Mouse (Mus musculus) CH12.LX (cell line): ENCODE results near the gene Tet3. TPM values are rescaled to one million over a fixed set of nuclear protein-coding genes. Genes with fewer than 3 reads are reported as not detected.

ENCODE experiments used
- DNase-seq: peaks from one replicate; pipeline ENCODE4 v3.0.0-alpha.2; 2013; ENCODE audit errors: extremely low read depth
- H3K27ac ChIP-seq: 2 replicates; pipeline ENCODE4 v1.5.1; 2012; ENCODE audit warnings: low read depth, mild to moderate bottlenecking, control low read depth, moderate library complexity; ENCODE audit not compliant: insufficient read depth
- H3K27me3 ChIP-seq: replicated peaks from 2 replicates; pipeline ENCODE3; 2012; ENCODE audit warnings: inconsistent platforms
- H3K36me3 ChIP-seq, 2 experiments: replicated peaks in 1 of 2; 2 replicates each; pipeline versions ENCODE3 to v1.6.1; 2012; ENCODE audit warnings: inconsistent platforms in 1 of 2, low read length in 1 of 2, mild to moderate bottlenecking in 1 of 2, mixed read lengths in 1 of 2, moderate library complexity in 1 of 2; ENCODE audit not compliant: control insufficient read depth in 1 of 2, insufficient read depth in 1 of 2
- H3K4me1 ChIP-seq, 2 experiments: 2 replicates each; pipeline ENCODE4 v1.6.1; 2012; ENCODE audit warnings: inconsistent platforms in 1 of 2, moderate library complexity in 1 of 2; ENCODE audit not compliant: insufficient read depth in 2 of 2, control insufficient read depth in 1 of 2
- H3K4me2 ChIP-seq: 2 replicates; pipeline ENCODE4 v1.6.1; 2012; ENCODE audit warnings: low read depth, mild to moderate bottlenecking, control low read depth; ENCODE audit not compliant: poor library complexity, insufficient read depth, severe bottlenecking
- H3K4me3 ChIP-seq, 3 experiments: fragments of 150-350 bp in 1 of 3; sonication (generic) in 1 of 3; replicated peaks in 1 of 3; 2 replicates each; pipeline versions ENCODE3 to v1.5.1; 2011 to 2012; ENCODE audit warnings: low read depth in 2 of 3, low read length in 2 of 3, mild to moderate bottlenecking in 2 of 3, moderate library complexity in 2 of 3, control low read depth in 1 of 3, improper control_type of control experiment in 1 of 3, inconsistent platforms in 1 of 3, mixed read lengths in 1 of 3; ENCODE audit not compliant: poor library complexity in 1 of 3
- H3K79me2 ChIP-seq: replicated peaks from 2 replicates; pipeline ENCODE4 v1.6.1; 2012; ENCODE audit warnings: mild to moderate bottlenecking, moderate library complexity; ENCODE audit not compliant: control insufficient read depth, poor library complexity, insufficient read depth, severe bottlenecking; ENCODE audit errors: extremely low read depth
- H3K9ac ChIP-seq: 2 replicates; pipeline ENCODE4 v1.6.1; 2012; ENCODE audit warnings: low read depth, mild to moderate bottlenecking, control low read depth, moderate library complexity; ENCODE audit not compliant: insufficient read depth
- H3K9me3 ChIP-seq: replicated peaks from 2 replicates; pipeline ENCODE3; 2012; ENCODE audit warnings: low read length, inconsistent platforms, mixed read lengths
- BHLHE40 ChIP-seq: IDR thresholded peaks from 2 replicates; pipeline ENCODE4 v1.6.1; 2011; ENCODE audit warnings: mild to moderate bottlenecking, low read depth, low read length, improper control_type of control experiment
- CHD1 ChIP-seq: IDR thresholded peaks from 2 replicates; pipeline ENCODE4 v1.6.1; 2012; ENCODE audit warnings: low read depth, low read length, improper control_type of control experiment, inconsistent platforms
- CHD2 ChIP-seq: IDR thresholded peaks from 2 replicates; pipeline ENCODE4 v1.6.1; 2011; ENCODE audit warnings: low read length, improper control_type of control experiment
- CTCF ChIP-seq, 2 experiments: IDR thresholded peaks in 1 of 2; conservative IDR thresholded peaks in 1 of 2; 2 replicates each; pipeline ENCODE4 v1.5.1; 2011 to 2012; ENCODE audit warnings: low read depth in 2 of 2, low read length in 2 of 2, improper control_type of control experiment in 1 of 2, inconsistent platforms in 1 of 2, mild to moderate bottlenecking in 1 of 2, moderate library complexity in 1 of 2
- E2F4 ChIP-seq: IDR thresholded peaks from 2 replicates; pipeline ENCODE4 v1.6.1; 2011; ENCODE audit warnings: low read depth, low read length, improper control_type of control experiment; ENCODE audit not compliant: insufficient replicate concordance
- ELF1 ChIP-seq: IDR thresholded peaks from 2 replicates; pipeline ENCODE4 v1.6.1; 2014; ENCODE audit warnings: low read depth, mild to moderate bottlenecking, inconsistent platforms, low read length, improper control_type of control experiment
- ETS1 ChIP-seq: conservative IDR thresholded peaks from 2 replicates; pipeline ENCODE4 v1.6.1; 2012; ENCODE audit warnings: low read depth, mild to moderate bottlenecking, inconsistent platforms, low read length, improper control_type of control experiment, moderate library complexity
- GABPA ChIP-seq: IDR thresholded peaks from 2 replicates; pipeline ENCODE4 v1.6.1; 2012; ENCODE audit warnings: low read depth, low read length, improper control_type of control experiment, inconsistent platforms; ENCODE audit not compliant: insufficient replicate concordance
- HCFC1 ChIP-seq: IDR thresholded peaks from 2 replicates; pipeline ENCODE4 v1.6.1; 2012; ENCODE audit warnings: low read depth, mild to moderate bottlenecking, inconsistent platforms, low read length, improper control_type of control experiment
- IRF4 ChIP-seq: IDR thresholded peaks from 2 replicates; pipeline ENCODE4 v1.6.1; 2014; ENCODE audit warnings: low read depth, mild to moderate bottlenecking, inconsistent platforms, low read length, improper control_type of control experiment
- JUN ChIP-seq: IDR thresholded peaks from 2 replicates; pipeline ENCODE4 v1.6.1; 2011; ENCODE audit warnings: low read depth, mild to moderate bottlenecking, low read length, improper control_type of control experiment, moderate library complexity; ENCODE audit not compliant: insufficient read depth
- JUND ChIP-seq: conservative IDR thresholded peaks from 2 replicates; pipeline ENCODE4 v1.6.1; 2011; ENCODE audit warnings: low read depth, low read length, improper control_type of control experiment
- KAT2A ChIP-seq: IDR thresholded peaks from 2 replicates; pipeline ENCODE4 v1.6.1; 2012; ENCODE audit warnings: low read length, improper control_type of control experiment, inconsistent platforms; ENCODE audit not compliant: insufficient replicate concordance
- MEF2A ChIP-seq: IDR thresholded peaks from 2 replicates; pipeline ENCODE4 v1.6.1; 2014; ENCODE audit warnings: low read depth, mild to moderate bottlenecking, inconsistent platforms, low read length, improper control_type of control experiment, borderline replicate concordance
- MXI1 ChIP-seq: IDR thresholded peaks from 2 replicates; pipeline ENCODE4 v1.6.1; 2011; ENCODE audit warnings: mild to moderate bottlenecking, low read depth, low read length, improper control_type of control experiment
- NELFE ChIP-seq: IDR thresholded peaks from 2 replicates; pipeline ENCODE4 v1.6.1; 2011; ENCODE audit warnings: low read depth, low read length, improper control_type of control experiment
- NRF1 ChIP-seq: IDR thresholded peaks from 2 replicates; pipeline ENCODE4 v1.6.1; 2014; ENCODE audit warnings: low read depth, mild to moderate bottlenecking, inconsistent platforms, low read length, improper control_type of control experiment, moderate library complexity
- POLR2A ChIP-seq: IDR thresholded peaks from 2 replicates; pipeline ENCODE4 v1.6.1; 2011; ENCODE audit warnings: low read depth, mild to moderate bottlenecking, improper control_type of control experiment, low read length
- POLR2AphosphoS2 ChIP-seq: IDR thresholded peaks from 2 replicates; pipeline ENCODE4 v1.6.1; 2011; ENCODE audit warnings: low read depth, low read length, improper control_type of control experiment
- RAD21 ChIP-seq: IDR thresholded peaks from 2 replicates; pipeline ENCODE4 v1.6.1; 2011; ENCODE audit warnings: low read depth, mild to moderate bottlenecking, low read length, improper control_type of control experiment, moderate library complexity
- RCOR1 ChIP-seq: conservative IDR thresholded peaks from 2 replicates; pipeline ENCODE4 v1.6.1; 2012; ENCODE audit warnings: low read depth, mild to moderate bottlenecking, inconsistent platforms, low read length, improper control_type of control experiment
- SIN3A ChIP-seq: IDR thresholded peaks from 2 replicates; pipeline ENCODE4 v1.6.1; 2012; ENCODE audit warnings: low read length, improper control_type of control experiment, inconsistent platforms
- SMC3 ChIP-seq: IDR thresholded peaks from 2 replicates; pipeline ENCODE4 v1.6.1; 2011; ENCODE audit warnings: low read depth, low read length, improper control_type of control experiment
- TBP ChIP-seq: conservative IDR thresholded peaks from 2 replicates; pipeline ENCODE4 v1.6.1; 2011; ENCODE audit warnings: low read depth, low read length, improper control_type of control experiment
- TCF12 ChIP-seq: IDR thresholded peaks from 2 replicates; pipeline ENCODE4 v1.6.1; 2014; ENCODE audit warnings: low read depth, mild to moderate bottlenecking, inconsistent platforms, low read length, improper control_type of control experiment
- USF2 ChIP-seq: conservative IDR thresholded peaks from 2 replicates; pipeline ENCODE4 v1.6.1; 2011; ENCODE audit warnings: low read depth, low read length, improper control_type of control experiment
- ZC3H11A ChIP-seq: IDR thresholded peaks from 2 replicates; pipeline ENCODE4 v1.6.1; 2012; ENCODE audit warnings: low read depth, mild to moderate bottlenecking, inconsistent platforms, low read length, improper control_type of control experiment
- ZKSCAN1 ChIP-seq: IDR thresholded peaks from 2 replicates; pipeline ENCODE4 v1.6.1; 2012; ENCODE audit warnings: low read depth, inconsistent platforms, low read length, improper control_type of control experiment, borderline replicate concordance
- ZMIZ1 ChIP-seq: IDR thresholded peaks from 2 replicates; pipeline ENCODE4 v1.6.1; 2012; ENCODE audit warnings: low read depth, mild to moderate bottlenecking, inconsistent platforms, low read length, improper control_type of control experiment
- dilution Hi-C: fragments of 300-500 bp; cut with MboI; formaldehyde crosslinking; loops from 2 replicates; pipeline ENCODE4 v1.14.3; 2020; ENCODE audit warnings: low sequenced_read_pairs; ENCODE audit not compliant: extremely low pct_unique_long_range_greater_than_20kb, extremely low pct_ligation_motif_present
- in situ Hi-C: fragments of 300-500 bp; cut with MboI; formaldehyde crosslinking; loops from 3 replicates; pipeline ENCODE4 v1.14.3; 2019; ENCODE audit warnings: low sequenced_read_pairs, low pct_ligation_motif_present, low pct_unique_long_range_greater_than_20kb, mixed read lengths
- polyA plus RNA-seq: library from polyadenylated mRNA; unstranded; fragments of >175 nt; gene quantifications from 2 replicates; pipeline ENCODE4 v1.2.1, GENCODE M21; 2012; ENCODE audit warnings: low read depth; ENCODE audit not compliant: insufficient read length
- total RNA-seq, 2 experiments: library from RNA; depleted of rRNA; stranded (reverse); fragments of 300-350 nt in 1 of 2; fragments of >200 nt in 1 of 2; gene quantifications; 2 replicates each; pipeline ENCODE4 v1.2.3; 2012 to 2014

Tet3 gene
- total and polyA plus RNA-seq, 3 experiments = 3.2 to 10.0 (median 8.2) TPM

- in situ Hi-C loops (no loop called here), dilution Hi-C loops (no loop called here)
- H3K27ac ChIP-seq = no peak overlapping the region; the same call in 1 of the 2 replicates
- no peak for DNase-seq
- H3K4me2 ChIP-seq = peak overlapping the region; percentile 91
- peaks cover 4% of the 10 kb centered on the region; the same call in 1 of the 2 replicates for H3K79me2 ChIP-seq
- no peaks in the 10 kb centered on the region for H3K9me3 ChIP-seq
- H3K9ac ChIP-seq = peak overlapping the region; percentile 87
- TF ChIP-seq RAD21 (no peak), SMC3 (no peak), MEF2A (no peak), CTCF (conservative IDR thresholded peaks at IDR 0.05 in 1 of 2, IDR thresholded peaks at IDR 0.05 in 1 of 2; ENCODE audit: low read depth in 2 of 2, low read length in 2 of 2) (no peak), CHD2 (no peak), IRF4 (no peak), TBP (no peak), ZMIZ1 (no peak), KAT2A (no peak), GABPA (no peak), MXI1 (no peak), JUND (no peak), RCOR1 (no peak), NELFE (no peak), ZC3H11A (no peak), NRF1 (no peak), ELF1 (no peak)
- H3K4me3 ChIP-seq = peak overlapping the region in 2 of 3 experiments; percentile 78 to 91
- peaks cover 4 to 55% of the 10 kb centered on the region in 2 experiments for H3K36me3 ChIP-seq
- H3K27me3 ChIP-seq = no peaks in the 10 kb centered on the region
- peaks cover 10 to 85% of the 10 kb centered on the region in 2 experiments for H3K4me1 ChIP-seq
Observed at GRCm38 (mm10) chr6:83439781-83440180, 19.1 kb downstream of the Tet3 start.

- DNase-seq = no peak
- Histone ChIP-seq H3K4me3 (peak overlapping the region in 1 of 3 experiments; percentile 78), H3K4me2 (peak overlapping the region; percentile 91), H3K27ac (no peak overlapping the region), H3K4me1 (peaks cover 10 to 85% of the 10 kb centered on the region in 2 experiments), H3K79me2 (peaks cover 4% of the 10 kb centered on the region; the same call in 1 of the 2 replicates), H3K9me3 (no peaks in the 10 kb centered on the region), H3K9ac (peak overlapping the region; percentile 87; the same call in 1 of the 2 replicates), H3K36me3 (peaks cover 4 to 53% of the 10 kb centered on the region in 2 experiments), H3K27me3 (no peaks in the 10 kb centered on the region)
- dilution Hi-C loops = no loop called here
- TF ChIP-seq SIN3A = no peak
- no peak for TF ChIP-seq HCFC1
- TF ChIP-seq POLR2A = no peak
- TF ChIP-seq NELFE = no peak
- no peak for TF ChIP-seq POLR2AphosphoS2
- no peak for TF ChIP-seq BHLHE40
- TF ChIP-seq ZMIZ1 = no peak
- no peak for TF ChIP-seq CTCF (conservative IDR thresholded peaks at IDR 0.05 in 1 of 2, IDR thresholded peaks at IDR 0.05 in 1 of 2; ENCODE audit: low read depth in 2 of 2, low read length in 2 of 2)
- no peak for TF ChIP-seq ZC3H11A
- TF ChIP-seq GABPA = no peak
- TF ChIP-seq USF2 = no peak
- no peak for TF ChIP-seq CHD1
- no peak for TF ChIP-seq ETS1
- TF ChIP-seq ZKSCAN1 = no peak
- no peak for TF ChIP-seq KAT2A
- no peak for TF ChIP-seq JUND
- TF ChIP-seq SMC3 = no peak
- no peak for TF ChIP-seq E2F4
- no peak for TF ChIP-seq JUN
- TF ChIP-seq TCF12 = no peak
- in situ Hi-C loops = no loop called here
Observed at GRCm38 (mm10) chr6:83439119-83439767, 19.6 kb downstream of the Tet3 start.
